Mouse (Mus musculus): ENCODE data around the gene Gm6358. TPM values are rescaled to one million over a fixed set of nuclear protein-coding genes. Genes with fewer than 3 reads are reported as not detected.
"Not testable (repeated sequence)": the region's sequence is repeated elsewhere in the genome, so short reads cannot be mapped to it uniquely, and the experiment has no call there.

Gene Gm6358
- polyA plus RNA-seq (2014; fragmentation: Nextera tagmentation; extraction: Ambion mirVana): not detected in 2 replicates

- ATAC-seq (replicated peaks; ENCODE audit: low FRiP score) (no peak), DNase-seq (ENCODE audit: low spot score) (no peak)
- no peaks in the 10 kb centered on the region for H3K4me1 ChIP-seq (replicated peaks; ENCODE audit: control insufficient read depth, insufficient read depth, low read length)
- H3K9me3 ChIP-seq (ENCODE audit: control insufficient read depth, low read length): no peaks in the 10 kb centered on the region
- no peak within 1 kb of the TSS for H3K4me2 ChIP-seq
- H3K9ac ChIP-seq (ENCODE audit: low read depth, low read length): no peak within 1 kb of the TSS
- H3K27me3 ChIP-seq (replicated peaks; ENCODE audit: control insufficient read depth, insufficient read depth, low read length): no peaks in the 10 kb centered on the region
- WGBS: 94% methylated on average over 1 of the region's 1 CpGs
- H3K4me3 ChIP-seq (ENCODE audit: low read depth, low read length): no peak within 1 kb of the TSS
- no peaks in the 10 kb centered on the region for H3K36me3 ChIP-seq (ENCODE audit: control insufficient read depth, insufficient read depth, low read length)
- no peak within 1 kb of the TSS for H3K27ac ChIP-seq (ENCODE audit: low read depth, low read length)
Measured at GRCm38 (mm10) chr16:89140551-89140950, at the start of gene Gm6358. Gm6358 (plus strand) TSS chr16:89140851.

GRCm38 (mm10) chr16:89150786-89151185, 10.1 kb downstream of the Gm6358 start, which contains the start of gene Gm10061:
Gm10061 (plus strand) TSS chr16:89151086.
- no peaks in the 10 kb centered on the region for H3K4me1 ChIP-seq (replicated peaks; ENCODE audit: control insufficient read depth, insufficient read depth, low read length)
- H3K9ac ChIP-seq (ENCODE audit: low read depth, low read length): no peak within 1 kb of the TSS
- ATAC-seq (replicated peaks; ENCODE audit: low FRiP score) (no peak), DNase-seq (ENCODE audit: low spot score) (no peak)
- 0 out of 2 replicates have a peak, but pooled peaks cover 7% of the 10 kb centered on the region for H3K9me3 ChIP-seq (ENCODE audit: control insufficient read depth, low read length)
- WGBS: 91% methylated on average over 1 of the region's 1 CpGs
- no peak within 1 kb of the TSS for H3K27ac ChIP-seq (ENCODE audit: low read depth, low read length)
- H3K27me3 ChIP-seq (replicated peaks; ENCODE audit: control insufficient read depth, insufficient read depth, low read length): no peaks in the 10 kb centered on the region
- H3K4me2 ChIP-seq: no peak within 1 kb of the TSS
- H3K36me3 ChIP-seq (ENCODE audit: control insufficient read depth, insufficient read depth, low read length): no peaks in the 10 kb centered on the region
- H3K4me3 ChIP-seq (ENCODE audit: low read depth, low read length): no peak within 1 kb of the TSS

- no peak for DNase-seq (ENCODE audit: low spot score)
- Histone ChIP-seq H3K4me1 (replicated peaks; ENCODE audit: control insufficient read depth, insufficient read depth, low read length) (no peaks in the 10 kb centered on the region), H3K9me3 (ENCODE audit: control insufficient read depth, low read length) (0 out of 2 replicates have a peak, but pooled peaks cover 2% of the 10 kb centered on the region), H3K4me2 (no peak within 1 kb of the TSS), H3K27me3 (replicated peaks; ENCODE audit: control insufficient read depth, insufficient read depth, low read length) (no peaks in the 10 kb centered on the region), H3K9ac (ENCODE audit: low read depth, low read length) (no peak within 1 kb of the TSS), H3K4me3 (ENCODE audit: low read depth, low read length) (no peak within 1 kb of the TSS), H3K36me3 (ENCODE audit: control insufficient read depth, insufficient read depth, low read length) (no peaks in the 10 kb centered on the region), H3K27ac (ENCODE audit: low read depth, low read length) (no peak within 1 kb of the TSS)
- WGBS: 77% methylated on average over 4 of the region's 4 CpGs
- ATAC-seq (replicated peaks; ENCODE audit: low FRiP score): no peak
Measured at GRCm38 (mm10) chr16:89157652-89158051, 17.0 kb downstream of the Gm6358 start, which contains the start of gene Gm9789. Gm9789 (plus strand) TSS chr16:89157952.

GRCm38 (mm10) chr16:89169190-89169589, 28.5 kb downstream of the Gm6358 start, which contains the start of gene Gm7735:
Gm7735 (plus strand) TSS chr16:89169490.
- not testable (repeated sequence) for DNase-seq (ENCODE audit: low spot score); H3K27ac ChIP-seq (ENCODE audit: low read depth, low read length); H3K4me2 ChIP-seq; H3K9ac ChIP-seq (ENCODE audit: low read depth, low read length); H3K36me3 ChIP-seq (ENCODE audit: control insufficient read depth, insufficient read depth, low read length); ATAC-seq (replicated peaks; ENCODE audit: low FRiP score); H3K4me1 ChIP-seq (replicated peaks; ENCODE audit: control insufficient read depth, insufficient read depth, low read length); H3K4me3 ChIP-seq (ENCODE audit: low read depth, low read length); H3K9me3 ChIP-seq (ENCODE audit: control insufficient read depth, low read length); H3K27me3 ChIP-seq (replicated peaks; ENCODE audit: control insufficient read depth, insufficient read depth, low read length)

- DNase-seq (ENCODE audit: low spot score): no peak
- no peak within 1 kb of the TSS for H3K4me3 ChIP-seq (ENCODE audit: low read depth, low read length)
- no peaks in the 10 kb centered on the region for H3K36me3 ChIP-seq (ENCODE audit: control insufficient read depth, insufficient read depth, low read length)
- no peak within 1 kb of the TSS for H3K9ac ChIP-seq (ENCODE audit: low read depth, low read length)
- H3K27ac ChIP-seq (ENCODE audit: low read depth, low read length): no peak within 1 kb of the TSS
- peaks cover 3% of the 10 kb centered on the region; the same call in 1 of the 2 replicates for H3K9me3 ChIP-seq (ENCODE audit: control insufficient read depth, low read length)
- no peak within 1 kb of the TSS for H3K4me2 ChIP-seq
- WGBS: 76% methylated on average over 2 of the region's 2 CpGs
- H3K27me3 ChIP-seq (replicated peaks; ENCODE audit: control insufficient read depth, insufficient read depth, low read length): no peaks in the 10 kb centered on the region
- no peaks in the 10 kb centered on the region for H3K4me1 ChIP-seq (replicated peaks; ENCODE audit: control insufficient read depth, insufficient read depth, low read length)
- no peak for ATAC-seq (replicated peaks; ENCODE audit: low FRiP score)
Measured at GRCm38 (mm10) chr16:89174435-89174834, 33.8 kb downstream of the Gm6358 start, which contains the start of gene 1110057P08Rik. 1110057P08Rik (plus strand) TSS chr16:89174735.

- no peak for ATAC-seq (replicated peaks; ENCODE audit: low FRiP score)
- WGBS: 76% methylated on average over 4 of the region's 4 CpGs
- no peak overlapping the region for H3K4me2 ChIP-seq
- no peak overlapping the region for H3K27ac ChIP-seq (ENCODE audit: low read depth, low read length)
- no peak for DNase-seq (ENCODE audit: low spot score)
- H3K4me3 ChIP-seq (ENCODE audit: low read depth, low read length): no peak overlapping the region
- H3K9ac ChIP-seq (ENCODE audit: low read depth, low read length): no peak overlapping the region
- H3K9me3 ChIP-seq (ENCODE audit: control insufficient read depth, low read length): peaks cover 3% of the 10 kb centered on the region; the same call in 1 of the 2 replicates
- no peaks in the 10 kb centered on the region for H3K27me3 ChIP-seq (replicated peaks; ENCODE audit: control insufficient read depth, insufficient read depth, low read length)
- no peaks in the 10 kb centered on the region for H3K36me3 ChIP-seq (ENCODE audit: control insufficient read depth, insufficient read depth, low read length)
- no peaks in the 10 kb centered on the region for H3K4me1 ChIP-seq (replicated peaks; ENCODE audit: control insufficient read depth, insufficient read depth, low read length)
Measured at GRCm38 (mm10) chr16:89188621-89189020, 48.0 kb downstream of the Gm6358 start.

Other genes with a start within 250 kb of the Gm6358 start
- gene Krtap19-5, start 244.4 kb upstream of the Gm6358 start, polyA plus RNA-seq (2014; fragmentation: Nextera tagmentation; extraction: Ambion mirVana): not detected in 2 replicates
- not detected in 2 replicates for gene Krtap19-9b, start 208.6 kb upstream of the Gm6358 start, polyA plus RNA-seq (2014; fragmentation: Nextera tagmentation; extraction: Ambion mirVana)
- gene Krtap16-3, start 178.0 kb upstream of the Gm6358 start, polyA plus RNA-seq (2014; fragmentation: Nextera tagmentation; extraction: Ambion mirVana): not detected in 2 replicates
- not detected in 2 replicates for gene Krtap22-2, start 130.1 kb upstream of the Gm6358 start, polyA plus RNA-seq (2014; fragmentation: Nextera tagmentation; extraction: Ambion mirVana)
- not detected in 2 replicates for gene Gm10229, start 125.6 kb upstream of the Gm6358 start, polyA plus RNA-seq (2014; fragmentation: Nextera tagmentation; extraction: Ambion mirVana)
- gene Krtap6-1, start 109.2 kb upstream of the Gm6358 start, polyA plus RNA-seq (2014; fragmentation: Nextera tagmentation; extraction: Ambion mirVana): not detected in 2 replicates
- not detected in 2 replicates for gene Gm10228, start 99.4 kb upstream of the Gm6358 start, polyA plus RNA-seq (2014; fragmentation: Nextera tagmentation; extraction: Ambion mirVana)
- not detected in 2 replicates for gene Krtap6-5, start 93.0 kb upstream of the Gm6358 start, polyA plus RNA-seq (2014; fragmentation: Nextera tagmentation; extraction: Ambion mirVana)
- not detected in 2 replicates for gene 1110025L11Rik, start 76.8 kb upstream of the Gm6358 start, polyA plus RNA-seq (2014; fragmentation: Nextera tagmentation; extraction: Ambion mirVana)
- not detected in 2 replicates for gene Krtap6-3, start 56.8 kb upstream of the Gm6358 start, polyA plus RNA-seq (2014; fragmentation: Nextera tagmentation; extraction: Ambion mirVana)
- not detected in 2 replicates for gene Gm10061, start 10.2 kb downstream of the Gm6358 start, polyA plus RNA-seq (2014; fragmentation: Nextera tagmentation; extraction: Ambion mirVana)
- gene Gm9789, start 17.1 kb downstream of the Gm6358 start, polyA plus RNA-seq (2014; fragmentation: Nextera tagmentation; extraction: Ambion mirVana): not detected in 2 replicates
- gene Gm7735, start 28.6 kb downstream of the Gm6358 start, polyA plus RNA-seq (2014; fragmentation: Nextera tagmentation; extraction: Ambion mirVana): not detected in 2 replicates
- not detected in 2 replicates for gene 1110057P08Rik, start 33.9 kb downstream of the Gm6358 start, polyA plus RNA-seq (2014; fragmentation: Nextera tagmentation; extraction: Ambion mirVana)
- not detected in 2 replicates for gene Krtap20-2, start 65.0 kb downstream of the Gm6358 start, polyA plus RNA-seq (2014; fragmentation: Nextera tagmentation; extraction: Ambion mirVana)

Measured in liver, embryonic 11.5 days (tissue).